Mouse (Mus musculus): ENCODE measurements around the gene Hesx1. TPM values are rescaled to one million over a fixed set of nuclear protein-coding genes. Genes with fewer than 3 reads are reported as not detected.

Gene Hesx1
- total RNA-seq (2012; rRNA removed) (1.9 and 2.2 TPM in 2 replicates), total RNA-seq (2014; rRNA removed) (3.6 and 3.9 TPM in 2 replicates), polyA plus RNA-seq (2012; ENCODE audit: insufficient read length, low read depth) (3.4 and 4.3 TPM in 2 replicates)

DNA sequence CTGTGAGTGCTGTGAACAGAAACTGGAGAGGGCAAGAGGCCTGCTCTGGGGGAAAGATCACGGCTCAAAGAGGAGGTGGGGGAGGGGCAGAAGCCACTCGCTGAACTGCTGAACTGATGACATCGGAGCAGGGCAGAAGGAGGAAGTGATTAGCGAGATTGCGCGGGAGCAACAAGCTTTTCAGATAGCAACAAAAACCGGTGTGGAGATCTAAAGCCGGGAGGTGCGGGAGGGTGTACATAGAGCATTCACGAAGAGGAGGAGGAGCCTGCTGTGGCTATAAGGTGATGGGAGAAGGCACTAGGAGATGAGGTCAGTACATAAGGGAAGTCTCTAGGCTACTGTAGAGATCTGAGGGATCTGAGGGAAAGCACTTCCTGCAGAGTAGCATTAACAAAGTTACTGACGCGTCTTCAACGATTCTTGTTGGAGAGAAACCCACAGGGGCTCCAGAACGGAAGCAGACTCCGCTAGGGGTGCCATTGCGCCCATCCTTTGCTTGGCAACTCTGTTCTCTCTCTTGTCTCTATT is at the start of gene Hesx1:
TSS of gene Hesx1 (plus strand) at position 206 of the 531 bp plus-strand sequence.
- TF ChIP-seq RAD21 (IDR thresholded peaks at IDR 0.05; ENCODE audit: low read depth, low read length) (no peak), JUN (IDR thresholded peaks at IDR 0.05; ENCODE audit: insufficient read depth, low read depth, low read length) (no peak), ETS1 (conservative IDR thresholded peaks at IDR 0.05; ENCODE audit: low read depth, low read length) (peak; percentile 56), CHD2 (IDR thresholded peaks at IDR 0.05; ENCODE audit: low read length) (peak; percentile 95), UBTF (IDR thresholded peaks at IDR 0.05; ENCODE audit: low read depth, low read length) (no peak), TBP (conservative IDR thresholded peaks at IDR 0.05; ENCODE audit: low read depth, low read length) (peak; percentile 88), BHLHE40 (IDR thresholded peaks at IDR 0.05; ENCODE audit: low read depth, low read length) (peak; percentile 51), POLR2AphosphoS2 (IDR thresholded peaks at IDR 0.05; ENCODE audit: low read depth, low read length) (peak; percentile 40; the same call in 1 of the 2 replicates), TCF12 (IDR thresholded peaks at IDR 0.05; ENCODE audit: low read depth, low read length) (peak; percentile 74), GABPA (IDR thresholded peaks at IDR 0.05; ENCODE audit: insufficient replicate concordance, low read depth, low read length) (no peak), ZNF384 (IDR thresholded peaks at IDR 0.05; ENCODE audit: low read depth, low read length) (no peak), CHD1 (IDR thresholded peaks at IDR 0.05; ENCODE audit: low read depth, low read length) (no peak), SIN3A (IDR thresholded peaks at IDR 0.05; ENCODE audit: low read length) (peak; percentile 58; the same call in 1 of the 2 replicates), ZMIZ1 (IDR thresholded peaks at IDR 0.05; ENCODE audit: low read depth, low read length) (no peak), KAT2A (IDR thresholded peaks at IDR 0.05; ENCODE audit: insufficient replicate concordance, low read length) (no peak), MAZ (IDR thresholded peaks at IDR 0.05; ENCODE audit: low read depth, low read length) (no peak), IRF4 (IDR thresholded peaks at IDR 0.05; ENCODE audit: low read depth, low read length) (peak; percentile 54; the same call in 1 of the 2 replicates), MAX (IDR thresholded peaks at IDR 0.05; ENCODE audit: low read length) (peak; percentile 49; the same call in 1 of the 2 replicates), NELFE (IDR thresholded peaks at IDR 0.05; ENCODE audit: low read depth, low read length) (no peak; the same call in 1 of the 2 replicates), ZKSCAN1 (IDR thresholded peaks at IDR 0.05; ENCODE audit: borderline replicate concordance, low read depth, low read length) (no peak), E2F4 (IDR thresholded peaks at IDR 0.05; ENCODE audit: insufficient replicate concordance, low read depth, low read length) (0 out of 2 replicates have a peak, but pooled peaks have one; percentile 71), NRF1 (IDR thresholded peaks at IDR 0.05; ENCODE audit: low read depth, low read length) (peak; percentile 72), ELF1 (IDR thresholded peaks at IDR 0.05; ENCODE audit: low read depth, low read length) (peak; percentile 83), USF1 (IDR thresholded peaks at IDR 0.05; ENCODE audit: low read depth, low read length) (no peak), MEF2A (IDR thresholded peaks at IDR 0.05; ENCODE audit: borderline replicate concordance, low read depth, low read length) (peak; percentile 59; the same call in 1 of the 2 replicates), SMC3 (IDR thresholded peaks at IDR 0.05; ENCODE audit: low read depth, low read length) (no peak), PAX5 (IDR thresholded peaks at IDR 0.05; ENCODE audit: low read length) (no peak), CTCF (conservative IDR thresholded peaks at IDR 0.05 in 1 of 2, IDR thresholded peaks at IDR 0.05 in 1 of 2; ENCODE audit: low read depth in 2 of 2, low read length in 2 of 2) (peak; percentile 29 to 43; a peak in 3 of 4 replicates), HCFC1 (IDR thresholded peaks at IDR 0.05; ENCODE audit: low read depth, low read length) (peak; percentile 53), ZC3H11A (IDR thresholded peaks at IDR 0.05; ENCODE audit: low read depth, low read length) (no peak), EP300 (IDR thresholded peaks at IDR 0.05; ENCODE audit: low read length) (peak; percentile 21; the same call in 1 of the 2 replicates), JUND (conservative IDR thresholded peaks at IDR 0.05; ENCODE audit: low read depth, low read length) (peak; percentile 51), RCOR1 (conservative IDR thresholded peaks at IDR 0.05; ENCODE audit: low read depth, low read length) (0 out of 2 replicates have a peak, but pooled peaks have one; percentile 38), POLR2A (IDR thresholded peaks at IDR 0.05; ENCODE audit: low read depth, low read length) (peak; percentile 67), MAFK (IDR thresholded peaks at IDR 0.05; ENCODE audit: insufficient replicate concordance, low read length) (peak; percentile 45; the same call in 1 of the 2 replicates), MXI1 (IDR thresholded peaks at IDR 0.05; ENCODE audit: low read depth, low read length) (no peak; the same call in 1 of the 2 replicates), MYC (IDR thresholded peaks at IDR 0.05; ENCODE audit: low read depth, low read length) (peak; percentile 59; the same call in 1 of the 2 replicates), USF2 (conservative IDR thresholded peaks at IDR 0.05; ENCODE audit: low read depth, low read length) (no peak)
- H3K4me1 ChIP-seq (ENCODE audit: control insufficient read depth in 1 of 2, insufficient read depth in 2 of 2) = peaks cover 2 to 12% of the 10 kb centered on the region in 2 experiments; a peak in 1 of 4 replicates
- DNase-seq (ENCODE audit: extremely low read depth) = peak; percentile 95
- H3K9ac ChIP-seq (ENCODE audit: insufficient read depth, low read depth) = peak within 1 kb of the TSS; percentile 74
- no peaks in the 10 kb centered on the region for H3K79me2 ChIP-seq (replicated peaks; ENCODE audit: control insufficient read depth, extremely low read depth, insufficient read depth, poor library complexity, severe bottlenecking)
- no peaks in the 10 kb centered on the region for H3K27me3 ChIP-seq (replicated peaks)
- H3K4me3 ChIP-seq (replicated peaks in 1 of 3; ENCODE audit: low read depth in 2 of 3, low read length in 2 of 3, poor library complexity in 1 of 3) = peak within 1 kb of the TSS in 2 of 3 experiments; percentile 34 to 54
- dilution Hi-C loops (cut with MboI; ENCODE audit: extremely low pct_ligation_motif_present, extremely low pct_unique_long_range_greater_than_20kb, low sequenced_read_pairs) (no loop called here), in situ Hi-C loops (cut with MboI; ENCODE audit: low pct_ligation_motif_present, low pct_unique_long_range_greater_than_20kb, low sequenced_read_pairs) (loop anchor here (25.0 kb wide), 1 partner anchor 307 kb away; the partner anchor contains the start of gene Dnah12)
- H3K36me3 ChIP-seq (replicated peaks in 1 of 2; ENCODE audit: control insufficient read depth in 1 of 2, insufficient read depth in 1 of 2, low read length in 1 of 2) = no peaks in the 10 kb centered on the region
- peak within 1 kb of the TSS; percentile 47 for H3K4me2 ChIP-seq (ENCODE audit: insufficient read depth, low read depth, poor library complexity, severe bottlenecking)
- no peaks in the 10 kb centered on the region for H3K9me3 ChIP-seq (replicated peaks; ENCODE audit: low read length)
- H3K27ac ChIP-seq (ENCODE audit: insufficient read depth, low read depth) = peak within 1 kb of the TSS; percentile 63
